Mouse (Mus musculus): Measurements from ENCODE around the gene Siae. TPM values are rescaled to one million over a fixed set of nuclear protein-coding genes. Genes with fewer than 3 reads are reported as not detected.

Siae gene
- 10 to 100 TPM; 13.7 to 14.5 TPM for total RNA-seq (2021)
- long read RNA-seq, experiment 1, full-length matches to known transcripts, result 6 of 8 reads
- long read RNA-seq, experiment 1, partial matches to known transcripts, result 1 of 8 reads
- long read RNA-seq, experiment 1, other reads (novel, unspliced or antisense), result 1 of 8 reads
- long read RNA-seq, experiment 2, full-length matches to known transcripts, result 3 of 8 reads
- long read RNA-seq, experiment 2, partial matches to known transcripts, result 3 of 8 reads
- long read RNA-seq, experiment 2, other reads (novel, unspliced or antisense), result 2 of 8 reads

DNA sequence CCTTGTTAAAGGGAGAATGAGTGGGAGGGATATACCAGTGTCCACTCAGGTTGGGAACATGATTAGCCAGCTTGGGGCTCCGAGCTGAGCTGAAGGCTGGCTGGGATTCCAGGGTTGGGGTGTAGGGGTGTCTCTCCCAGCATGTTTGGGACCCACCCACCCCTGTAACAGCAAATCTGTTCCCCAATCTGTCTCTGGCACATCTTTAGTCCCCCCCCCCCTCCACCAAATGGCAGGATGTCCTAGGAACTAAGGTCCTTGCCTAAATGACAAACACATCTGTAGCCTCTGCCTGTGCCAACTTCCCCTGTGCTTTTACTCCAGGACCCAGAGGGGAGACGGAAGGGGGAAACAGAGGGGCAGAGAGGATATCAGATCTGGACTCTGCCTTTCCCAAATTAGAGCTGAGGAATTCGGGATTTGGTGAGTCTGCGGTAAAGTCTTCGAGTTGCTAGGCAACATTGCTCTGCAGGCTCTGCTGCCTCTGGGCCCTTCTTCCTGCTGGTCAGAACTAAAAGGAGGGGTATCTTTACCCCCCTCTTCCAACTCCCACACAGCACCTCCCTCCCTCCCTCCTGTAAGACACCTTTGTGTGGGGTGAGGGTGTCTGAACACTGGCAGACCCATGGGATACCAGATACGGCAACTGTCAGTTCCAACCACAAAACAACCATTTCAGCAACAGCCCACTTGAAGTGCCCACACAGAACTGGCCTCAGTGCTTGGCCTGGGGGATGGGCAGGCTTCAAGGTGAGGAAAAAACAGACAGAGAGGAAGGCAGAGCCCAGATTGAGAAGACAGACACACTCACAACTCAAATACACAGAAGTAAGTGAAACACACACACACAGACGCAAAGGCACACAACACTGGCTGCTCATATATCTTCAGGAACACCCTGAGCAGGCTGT lies at the start of gene Siae:
Siae (plus strand) TSS at position 861 of the 911 bp plus-strand sequence.
- DNase-seq, result no peak

- no peak for DNase-seq
Measured at GRCm38 (mm10) chr9:37506023-37506422, 49.5 kb upstream of the Siae start.

- no peak for DNase-seq
Measured at GRCm38 (mm10) chr9:37512097-37512496, 43.4 kb upstream of the Siae start.

GRCm38 (mm10) chr9:37514456-37514855 lies 41.0 kb upstream of the Siae start:
- DNase-seq, result no peak

DNA sequence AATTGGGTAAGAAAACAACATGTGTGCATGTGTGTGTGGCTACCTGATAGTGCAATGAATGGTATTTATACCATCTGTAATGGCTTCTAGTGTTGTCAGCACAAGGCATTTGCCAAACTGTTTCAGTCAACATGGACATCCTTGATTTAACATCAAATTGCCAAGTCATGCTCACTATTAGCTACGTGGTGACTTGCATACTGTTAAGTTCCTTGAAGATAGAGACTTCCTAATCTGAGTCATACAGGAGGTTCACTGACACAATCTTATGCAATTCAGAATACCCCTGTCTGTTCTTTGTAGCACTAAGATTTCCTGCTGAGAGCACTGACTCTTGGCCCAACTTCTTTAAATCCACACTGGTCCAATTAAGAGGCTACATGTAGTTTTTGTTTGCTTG lies 38.0 kb upstream of the Siae start:
- DNase-seq, result no peak

DNA sequence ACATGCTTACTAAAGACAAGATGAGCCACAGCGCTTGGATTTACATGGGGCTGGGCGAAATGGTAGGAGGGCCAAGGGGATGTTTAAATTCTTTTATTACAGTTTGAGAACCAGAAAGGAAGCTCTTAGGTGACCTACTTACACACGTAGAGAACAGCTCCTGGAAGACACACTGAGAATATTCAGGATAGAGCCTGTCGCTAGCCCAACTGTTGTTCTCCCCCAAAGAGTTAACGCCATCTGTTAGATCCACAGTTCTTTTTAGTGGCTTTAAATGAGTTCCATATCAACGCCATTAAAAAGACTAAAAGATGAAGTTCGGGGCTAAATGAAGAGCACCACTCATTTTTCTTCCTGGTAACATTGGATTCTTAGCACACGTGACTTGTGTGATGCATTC lies 36.5 kb upstream of the Siae start:
- DNase-seq, result no peak

GRCm38 (mm10) chr9:37519995-37520394 lies 35.5 kb upstream of the Siae start:
- no peak for DNase-seq

GRCm38 (mm10) chr9:37525461-37525860 lies 30.0 kb upstream of the Siae start:
- no peak for DNase-seq

GRCm38 (mm10) chr9:37526443-37527395 lies 28.8 kb upstream of the Siae start:
- peak; percentile 39 for DNase-seq

GRCm38 (mm10) chr9:37527396-37528224 lies 27.9 kb upstream of the Siae start, which contains the start of gene Esam:
Gene Esam (plus strand): TSS chr9:37528078.
- DNase-seq, result peak; percentile 84

- DNase-seq, result peak; percentile 35
Measured at GRCm38 (mm10) chr9:37528225-37528970, 27.1 kb upstream of the Siae start.

GRCm38 (mm10) chr9:37530031-37530887 lies 25.2 kb upstream of the Siae start:
- DNase-seq, result peak; percentile 75

DNA sequence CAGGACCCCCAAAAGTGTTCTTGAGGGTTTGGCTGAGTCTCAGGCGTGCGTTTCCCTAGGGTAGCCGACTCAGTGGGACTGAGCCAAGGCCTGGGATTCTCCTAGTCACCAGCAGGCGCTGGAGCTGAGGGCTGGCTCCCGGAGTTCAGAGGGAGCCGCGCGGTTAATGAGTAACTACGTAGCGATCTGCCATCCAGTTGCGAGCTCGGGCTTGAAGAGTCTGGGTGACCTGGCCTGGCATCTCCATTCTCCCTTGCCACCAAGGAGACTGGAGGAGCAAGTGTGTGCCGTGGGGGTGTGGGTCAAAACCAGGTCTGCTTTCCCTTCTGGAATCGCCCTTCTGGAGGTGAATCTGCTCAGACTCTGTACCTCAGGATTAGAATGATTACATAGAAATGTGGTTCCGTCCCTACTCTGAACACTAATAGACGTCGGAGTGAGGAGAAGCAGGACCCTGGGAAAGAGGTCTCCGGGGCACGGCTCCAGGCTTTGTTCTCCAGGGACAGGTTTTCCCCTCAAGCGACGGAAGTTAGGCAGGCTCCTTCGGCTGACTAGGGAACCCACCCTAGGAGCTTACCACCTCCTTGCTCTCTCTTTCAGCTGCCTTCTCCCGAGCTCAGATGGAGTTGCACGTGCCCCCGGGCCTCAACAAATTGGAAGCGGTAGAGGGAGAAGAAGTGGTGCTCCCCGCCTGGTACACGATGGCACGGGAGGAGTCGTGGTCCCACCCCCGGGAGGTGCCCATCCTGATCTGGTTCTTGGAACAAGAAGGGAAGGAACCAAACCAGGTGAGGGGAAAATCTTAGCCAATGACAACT lies 24.4 kb upstream of the Siae start:
- peak; percentile 70 for DNase-seq

DNA sequence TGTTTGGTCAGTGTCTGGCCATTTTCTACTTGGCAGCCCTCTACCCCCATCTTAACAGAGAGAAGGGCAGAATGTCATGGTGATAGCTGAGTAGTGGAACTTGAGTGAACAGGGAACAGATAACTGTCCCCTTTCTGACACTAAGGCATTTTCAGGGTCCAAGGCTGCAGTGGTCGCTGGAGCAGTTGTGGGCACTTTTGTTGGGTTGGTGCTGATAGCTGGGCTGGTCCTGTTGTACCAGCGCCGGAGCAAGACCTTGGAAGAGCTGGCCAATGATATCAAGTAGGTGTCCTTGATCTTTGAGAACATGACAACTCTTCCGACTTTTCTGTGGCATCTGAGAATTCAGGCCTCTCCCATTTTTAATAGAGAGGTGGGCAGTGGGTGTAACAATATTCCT lies 18.6 kb upstream of the Siae start:
- DNase-seq, result peak; percentile 34

DNA sequence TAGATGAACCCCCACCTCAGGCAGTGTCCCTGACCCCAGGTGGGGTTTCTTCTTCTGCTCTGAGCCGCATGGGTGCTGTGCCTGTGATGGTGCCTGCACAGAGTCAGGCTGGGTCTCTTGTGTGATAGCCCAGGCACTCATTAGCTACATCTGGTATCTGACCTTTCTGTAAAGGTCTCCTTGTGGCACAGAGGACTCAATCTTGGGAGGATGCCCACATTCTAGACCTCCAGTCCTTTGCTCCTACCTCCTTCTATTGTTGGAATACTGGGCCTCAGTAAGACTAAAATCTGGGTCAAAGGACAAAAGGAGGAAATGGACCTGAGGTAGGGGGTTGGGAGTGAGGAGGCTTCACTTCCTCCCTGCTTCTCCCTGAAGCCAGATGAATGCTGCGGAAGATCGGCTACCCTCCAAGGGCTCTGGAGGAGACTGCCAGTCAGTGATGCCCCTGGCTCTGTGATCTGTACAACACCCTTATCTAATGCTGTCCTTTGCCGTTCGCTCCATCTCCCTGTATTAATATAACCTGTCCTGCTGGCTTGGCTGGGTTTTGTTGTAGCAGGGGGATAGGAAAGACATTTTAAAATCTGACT lies 17.7 kb upstream of the Siae start:
- DNase-seq, result no peak

DNA sequence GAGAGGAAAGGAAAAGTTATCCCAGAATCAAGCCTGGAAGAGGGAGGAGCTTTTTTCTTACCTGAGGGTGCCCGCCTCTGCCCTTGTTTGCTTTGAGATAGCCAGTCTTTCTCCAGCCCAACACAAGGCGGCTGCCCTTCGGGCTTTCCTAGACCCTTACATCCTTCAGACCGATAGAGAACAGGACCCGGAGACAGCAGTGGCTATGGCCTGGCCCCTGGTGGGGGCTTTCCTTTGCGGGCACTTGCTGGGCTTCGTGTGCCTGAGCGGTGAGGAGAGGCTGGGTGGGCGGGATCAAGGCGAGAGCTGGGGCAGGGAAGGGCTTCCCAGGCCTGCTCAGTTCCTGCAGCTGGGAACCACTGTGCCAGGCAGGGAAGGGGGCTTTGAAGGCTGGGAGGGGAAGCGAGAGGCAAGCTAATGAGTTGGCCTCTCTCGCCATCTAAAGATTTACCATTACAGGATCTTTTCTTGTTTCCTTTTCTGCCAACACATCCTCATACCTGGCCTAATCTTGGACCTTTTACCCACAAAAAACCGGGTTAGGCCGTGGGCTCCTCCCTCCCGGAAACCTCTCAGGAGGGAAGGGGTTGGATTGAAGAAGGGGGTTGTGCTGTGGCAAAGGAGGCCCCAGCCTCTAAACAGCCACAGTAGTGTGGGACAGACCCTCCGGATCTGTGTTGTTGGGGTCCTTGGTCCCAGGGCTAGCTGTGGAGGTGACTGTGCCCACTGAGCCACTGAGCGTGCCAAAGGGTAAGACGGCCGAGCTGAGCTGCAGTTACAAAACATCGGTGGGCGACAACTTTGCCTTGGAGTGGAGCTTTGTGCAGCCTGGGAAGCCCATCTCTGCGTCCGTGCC lies 16.1 kb upstream of the Siae start, which contains the start of gene Vsig2:
Vsig2 (plus strand) TSS at position 86 of the 856 bp plus-strand sequence.
- no peak for DNase-seq

DNA sequence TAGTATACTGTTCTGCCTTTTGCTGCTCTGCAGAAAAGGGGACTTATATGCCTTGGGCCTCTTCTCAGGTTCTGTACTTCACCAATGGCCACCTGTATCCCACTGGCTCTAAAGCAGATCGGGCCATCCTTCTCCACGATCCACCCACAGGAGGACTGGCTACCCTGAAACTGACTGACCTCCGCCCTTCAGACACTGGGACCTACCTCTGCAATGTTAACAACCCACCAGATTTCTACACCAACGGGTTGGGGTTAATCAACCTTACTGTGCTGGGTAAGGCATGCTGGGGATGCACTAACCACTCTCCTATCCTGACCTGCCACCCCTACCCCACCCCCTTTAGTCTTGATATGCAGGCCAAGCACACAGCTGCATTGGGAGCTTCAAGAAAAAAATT lies 15.3 kb upstream of the Siae start:
- DNase-seq, result no peak

Data from adrenal gland, postnatal 10 days (tissue).